Mouse (Mus musculus) liver, postnatal 0 days (tissue): ENCODE data around the gene Pak2. TPM values are rescaled to one million over a fixed set of nuclear protein-coding genes. Genes with fewer than 3 reads are reported as not detected.

Experiments
- ATAC-seq: fragments of 200-750 bp; cut with Nextera tagmentation; 2 replicates; pipeline ENCODE4 v1.8.0; 2017; ENCODE audit warnings: mild to moderate bottlenecking, moderate library complexity
- DNase-seq: peaks from one replicate; pipeline ENCODE4 v3.0.0-alpha.2; 2016
- H3K27ac ChIP-seq: fragments of 300-500 bp; sonication (generic); 2 replicates; pipeline ENCODE4 v1.5.1; 2014; ENCODE audit warnings: antibody characterized with exemption, moderate library complexity, mild to moderate bottlenecking, low read depth
- H3K27me3 ChIP-seq: fragments of 300-500 bp; sonication (generic); 2 replicates; pipeline ENCODE4 v1.6.1; 2014; ENCODE audit warnings: low read length, control low read depth, mixed read lengths; ENCODE audit not compliant: insufficient read depth
- H3K36me3 ChIP-seq: fragments of 300-500 bp; sonication (generic); replicated peaks from 2 replicates; pipeline ENCODE4 v1.6.1; 2014; ENCODE audit warnings: mild to moderate bottlenecking, control low read depth, low read length, moderate library complexity, mixed read lengths; ENCODE audit not compliant: insufficient read depth
- H3K4me1 ChIP-seq: fragments of 300-500 bp; sonication (generic); 2 replicates; pipeline ENCODE4 v1.6.1; 2014; ENCODE audit warnings: antibody characterized with exemption, mild to moderate bottlenecking, control low read depth; ENCODE audit not compliant: insufficient read depth
- H3K4me2 ChIP-seq: fragments of 300-500 bp; sonication (generic); 2 replicates; pipeline ENCODE4 v1.6.1; 2014; ENCODE audit warnings: low read depth, mild to moderate bottlenecking, low read length, moderate library complexity, mixed read lengths
- H3K4me3 ChIP-seq: fragments of 300-500 bp; sonication (generic); 2 replicates; pipeline ENCODE4 v1.5.1; 2014; ENCODE audit warnings: low read depth, low read length
- H3K9ac ChIP-seq: fragments of 300-500 bp; sonication (generic); replicated peaks from 2 replicates; pipeline ENCODE4 v1.6.1; 2014; ENCODE audit warnings: mild to moderate bottlenecking, moderate library complexity
- H3K9me3 ChIP-seq: fragments of 300-500 bp; sonication (generic); 2 replicates; pipeline ENCODE4 v1.6.1; 2016; ENCODE audit warnings: mild to moderate bottlenecking, control low read depth, low read length, mixed read lengths
- CTCF ChIP-seq: sonication (generic); IDR thresholded peaks from 2 replicates; pipeline ENCODE4 v1.5.1; 2016; ENCODE audit warnings: antibody characterized with exemption, low read depth
- EP300 ChIP-seq: IDR thresholded peaks from 2 replicates; pipeline ENCODE4 v1.6.1; 2016; ENCODE audit warnings: antibody characterized with exemption, low read depth, mild to moderate bottlenecking
- WGBS: fragments of 180-500 bp; shearing (Covaris S2); extraction: QIAGEN DNeasy Blood & Tissue Kit; methylation state at CpG from one replicate; pipeline ENCODE4 v1.1.7; 2014; ENCODE audit not compliant: insufficient replicate concordance; 5-methylcytosine and 5-hydroxymethylcytosine counted together
- polyA plus RNA-seq: library from polyadenylated mRNA; unstranded; fragments of >200 nt; fragmentation: Nextera tagmentation; extraction: Ambion mirVana; gene quantifications from 2 replicates; pipeline ENCODE4 v1.2.1, GENCODE M21; 2015

Pak2 gene
- polyA plus RNA-seq, 1 experiment from 2014 or later = 10.3 TPM

DNA sequence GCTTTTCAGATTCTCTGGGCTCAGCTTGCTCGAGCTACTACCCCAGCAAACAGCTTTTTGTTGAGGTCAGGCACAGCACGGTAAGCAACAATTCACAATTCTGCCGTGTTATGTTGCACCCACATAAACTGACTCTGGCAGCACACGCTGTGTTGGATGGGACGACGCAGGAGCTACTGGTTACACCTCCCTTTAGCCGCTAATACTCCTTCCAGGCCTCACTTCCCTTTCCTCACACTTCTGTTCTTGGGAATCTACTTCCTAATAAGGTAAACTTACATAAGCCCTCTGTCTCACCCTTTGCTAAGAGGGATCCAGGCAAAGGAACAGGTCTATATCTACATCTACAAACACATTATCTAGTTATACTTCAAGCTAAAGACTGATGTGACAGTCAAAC is 15.2 kb downstream of the Pak2 start:
- ATAC-seq = no peak
- no peaks in the 10 kb centered on the region for H3K27me3 ChIP-seq
- no peaks in the 10 kb centered on the region for H3K9me3 ChIP-seq
- no peak overlapping the region for H3K9ac ChIP-seq
- no peak overlapping the region for H3K27ac ChIP-seq
- TF ChIP-seq CTCF = no peak
- no peak for TF ChIP-seq EP300
- 63% methylated on average over 7 of the region's 7 CpGs for WGBS
- H3K4me2 ChIP-seq = no peak overlapping the region
- no peak overlapping the region for H3K4me3 ChIP-seq
- no peak for DNase-seq
- H3K36me3 ChIP-seq = no peaks in the 10 kb centered on the region
- H3K4me1 ChIP-seq = peaks cover 31% of the 10 kb centered on the region

DNA sequence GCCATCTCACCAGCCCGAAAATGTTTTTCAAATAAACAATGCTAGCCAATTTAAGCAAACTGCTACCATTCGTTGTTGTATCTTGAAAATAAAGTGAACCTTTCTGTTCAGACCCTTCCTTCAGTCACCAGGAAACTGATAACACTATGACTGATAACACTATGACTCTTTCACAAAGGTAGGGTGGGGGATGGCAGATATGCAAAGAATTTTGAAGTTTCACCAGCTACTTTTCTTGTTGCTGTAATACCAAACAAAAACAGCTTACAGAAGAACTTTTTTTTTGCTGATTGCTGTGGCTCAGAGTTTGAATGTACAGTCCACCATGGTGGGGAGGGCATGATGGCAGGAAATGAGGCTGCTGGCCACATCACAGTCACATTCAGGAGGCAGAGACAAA is 16.9 kb downstream of the Pak2 start:
- H3K36me3 ChIP-seq = no peaks in the 10 kb centered on the region
- H3K9ac ChIP-seq = no peak overlapping the region
- no peak for DNase-seq
- TF ChIP-seq EP300 (no peak), CTCF (no peak)
- 0 out of 2 replicates have a peak overlapping the region, but pooled peaks have one; percentile 18 for H3K27ac ChIP-seq
- 53% methylated on average over 2 of the region's 2 CpGs for WGBS
- H3K27me3 ChIP-seq = no peaks in the 10 kb centered on the region
- no peak overlapping the region for H3K4me2 ChIP-seq
- ATAC-seq = no peak
- peaks cover 25% of the 10 kb centered on the region for H3K4me1 ChIP-seq
- no peaks in the 10 kb centered on the region for H3K9me3 ChIP-seq
- H3K4me3 ChIP-seq = no peak overlapping the region

- H3K4me2 ChIP-seq = no peak overlapping the region
- no peaks in the 10 kb centered on the region for H3K36me3 ChIP-seq
- DNase-seq = no peak
- H3K27me3 ChIP-seq = no peaks in the 10 kb centered on the region
- H3K9ac ChIP-seq = no peak overlapping the region
- H3K9me3 ChIP-seq = no peaks in the 10 kb centered on the region
- WGBS = 48% methylated on average over 6 of the region's 6 CpGs
- no peak for TF ChIP-seq CTCF
- TF ChIP-seq EP300 = no peak
- H3K4me3 ChIP-seq = no peak overlapping the region
- H3K4me1 ChIP-seq = peaks cover 13% of the 10 kb centered on the region
- ATAC-seq = no peak
- no peak overlapping the region for H3K27ac ChIP-seq
These were observed 19.2 kb downstream of the Pak2 start for GRCm38 (mm10) chr16:32059840-32060523.

DNA sequence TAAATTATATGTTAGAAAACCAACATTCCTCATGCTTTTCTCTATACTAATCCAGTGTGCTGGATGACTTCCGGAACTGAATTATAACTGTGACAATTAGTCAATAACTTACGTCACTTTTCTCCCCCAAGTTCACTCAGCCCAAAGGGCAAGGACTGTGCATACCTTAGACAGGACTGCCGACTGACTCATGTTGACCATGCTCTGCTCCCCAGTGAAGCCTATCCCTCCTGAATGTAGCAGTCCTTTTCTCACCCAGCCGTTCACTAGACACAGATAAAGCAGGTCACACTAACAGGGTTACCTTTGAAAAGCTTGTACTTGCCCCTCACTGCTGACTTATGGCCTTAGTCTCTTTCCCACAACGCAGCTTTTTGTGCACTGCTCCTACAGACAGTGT is 20.3 kb downstream of the Pak2 start:
- H3K9me3 ChIP-seq = no peaks in the 10 kb centered on the region
- peak; percentile 81 for ATAC-seq
- peaks cover 11% of the 10 kb centered on the region for H3K4me1 ChIP-seq
- H3K9ac ChIP-seq = no peak overlapping the region
- H3K4me3 ChIP-seq = no peak overlapping the region
- peak overlapping the region; percentile 23 for H3K27ac ChIP-seq
- H3K27me3 ChIP-seq = no peaks in the 10 kb centered on the region
- TF ChIP-seq EP300 (no peak), CTCF (no peak)
- H3K4me2 ChIP-seq = no peak overlapping the region
- H3K36me3 ChIP-seq = no peaks in the 10 kb centered on the region
- WGBS = 53% methylated on average over 5 of the region's 5 CpGs
- no peak for DNase-seq

DNA sequence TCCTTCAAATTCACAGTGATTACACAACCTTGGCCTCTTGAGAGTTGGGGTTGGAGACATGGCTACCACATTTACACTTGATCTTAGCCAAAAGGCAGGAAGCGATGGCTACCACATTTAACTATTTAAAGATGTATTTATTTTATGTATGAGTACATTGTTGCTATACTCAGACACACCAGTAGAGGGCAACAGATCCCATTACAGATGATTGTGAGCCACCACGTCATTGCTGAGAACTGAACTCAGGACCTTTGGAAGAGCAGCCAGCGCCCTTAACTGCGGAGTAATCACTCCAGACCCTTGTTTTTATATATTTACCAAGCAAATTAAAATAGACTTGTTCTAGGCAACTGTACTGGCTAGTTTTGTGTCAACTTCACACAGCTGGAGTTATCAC is 36.8 kb downstream of the Pak2 start:
- H3K4me3 ChIP-seq = no peak overlapping the region
- H3K36me3 ChIP-seq = peaks cover 61% of the 10 kb centered on the region
- H3K9ac ChIP-seq = no peak overlapping the region
- no peak overlapping the region for H3K4me2 ChIP-seq
- DNase-seq = no peak
- 89% methylated on average over 4 of the region's 4 CpGs for WGBS
- no peak for ATAC-seq
- H3K27ac ChIP-seq = no peak overlapping the region
- no peaks in the 10 kb centered on the region for H3K9me3 ChIP-seq
- no peaks in the 10 kb centered on the region for H3K4me1 ChIP-seq
- H3K27me3 ChIP-seq = no peaks in the 10 kb centered on the region
- peak; percentile 49 for TF ChIP-seq CTCF
- no peak for TF ChIP-seq EP300

GRCm38 (mm10) chr16:32019678-32020077 is 59.5 kb downstream of the Pak2 start:
- Histone ChIP-seq H3K4me1 (no peaks in the 10 kb centered on the region), H3K9me3 (no peaks in the 10 kb centered on the region), H3K27me3 (no peaks in the 10 kb centered on the region), H3K4me2 (no peak overlapping the region), H3K27ac (no peak overlapping the region), H3K4me3 (no peak overlapping the region), H3K36me3 (peaks cover 65% of the 10 kb centered on the region), H3K9ac (no peak overlapping the region)
- TF ChIP-seq CTCF (no peak), EP300 (no peak)
- 94% methylated on average over 9 of the region's 9 CpGs for WGBS
- ATAC-seq = no peak
- DNase-seq = no peak
